Mouse (Mus musculus) midbrain, embryonic 15.5 days (tissue): ENCODE measurements at regions not wholly inside any gene's neighbourhood (a gene's known extent, or its start where the extent isn't known, plus 50 kb on each side); places are given as distances from the start of the nearest gene placed in this dataset.

Experiments used
- ATAC-seq: fragments of 200-750 bp; cut with Nextera tagmentation; replicated peaks from 2 replicates; pipeline ENCODE4 v1.8.0; 2017; ENCODE audit warnings: moderate TSS enrichment
- H3K27ac ChIP-seq: fragments of 300-500 bp; sonication (generic); 2 replicates; pipeline ENCODE4 v1.5.1; 2015; ENCODE audit warnings: mild to moderate bottlenecking, inconsistent platforms
- H3K27me3 ChIP-seq: fragments of 300-500 bp; sonication (generic); replicated peaks from 2 replicates; pipeline ENCODE4 v1.6.1; 2015; ENCODE audit warnings: inconsistent platforms
- H3K36me3 ChIP-seq: fragments of 300-500 bp; sonication (generic); replicated peaks from 2 replicates; pipeline ENCODE4 v1.6.1; 2015; ENCODE audit warnings: inconsistent platforms
- H3K4me1 ChIP-seq: fragments of 300-500 bp; sonication (generic); 2 replicates; pipeline ENCODE4 v1.6.1; 2015; ENCODE audit warnings: inconsistent platforms
- H3K4me2 ChIP-seq: fragments of 300-500 bp; sonication (generic); 2 replicates; pipeline ENCODE4 v1.6.1; 2015; ENCODE audit warnings: inconsistent platforms, mild to moderate bottlenecking, moderate library complexity
- H3K4me3 ChIP-seq: fragments of 300-500 bp; sonication (generic); 2 replicates; pipeline ENCODE4 v1.5.1; 2015; ENCODE audit warnings: mild to moderate bottlenecking, inconsistent platforms
- H3K9ac ChIP-seq: fragments of 300-500 bp; sonication (generic); 2 replicates; pipeline ENCODE4 v1.6.1; 2015; ENCODE audit warnings: mild to moderate bottlenecking, inconsistent platforms
- H3K9me3 ChIP-seq: fragments of 300-500 bp; sonication (generic); 2 replicates; pipeline ENCODE4 v1.6.1; 2016; ENCODE audit warnings: inconsistent platforms
- WGBS: fragments of 180-500 bp; shearing (Covaris S2); methylation state at CpG from one replicate; pipeline ENCODE4 v1.1.7; 2015; ENCODE audit warnings: mixed read lengths; 5-methylcytosine and 5-hydroxymethylcytosine counted together

GRCm38 (mm10) chr1:184257356-184257755 lies 223.3 kb upstream of the 1700056E22Rik start:
- H3K4me3 ChIP-seq: no peak overlapping the region
- H3K9me3 ChIP-seq: no peaks in the 10 kb centered on the region
- H3K9ac ChIP-seq: no peak overlapping the region
- no peaks in the 10 kb centered on the region for H3K4me1 ChIP-seq
- WGBS: 92% methylated on average over 6 of the region's 6 CpGs
- H3K4me2 ChIP-seq: no peak overlapping the region
- H3K27me3 ChIP-seq: no peaks in the 10 kb centered on the region
- no peak overlapping the region for H3K27ac ChIP-seq
- no peak for ATAC-seq
- no peaks in the 10 kb centered on the region for H3K36me3 ChIP-seq

- no peaks in the 10 kb centered on the region for H3K36me3 ChIP-seq
- no peak overlapping the region for H3K9ac ChIP-seq
- no peak overlapping the region for H3K4me2 ChIP-seq
- H3K4me3 ChIP-seq: no peak overlapping the region
- no peak overlapping the region for H3K27ac ChIP-seq
- H3K4me1 ChIP-seq: no peaks in the 10 kb centered on the region
- no peaks in the 10 kb centered on the region for H3K27me3 ChIP-seq
- no peaks in the 10 kb centered on the region for H3K9me3 ChIP-seq
- no peak for ATAC-seq
- 91% methylated on average over 4 of the region's 4 CpGs for WGBS
Measured at GRCm38 (mm10) chr1:184254951-184255350, 220.8 kb upstream of the 1700056E22Rik start.

GRCm38 (mm10) chr1:184244730-184245488 lies 210.8 kb upstream of the 1700056E22Rik start:
- no peak overlapping the region for H3K4me2 ChIP-seq
- no peaks in the 10 kb centered on the region for H3K9me3 ChIP-seq
- no peak for ATAC-seq
- WGBS: 74% methylated on average over 23 of the region's 23 CpGs
- H3K9ac ChIP-seq: no peak overlapping the region
- H3K27ac ChIP-seq: no peak overlapping the region
- H3K27me3 ChIP-seq: no peaks in the 10 kb centered on the region
- no peaks in the 10 kb centered on the region for H3K4me1 ChIP-seq
- no peak overlapping the region for H3K4me3 ChIP-seq
- H3K36me3 ChIP-seq: no peaks in the 10 kb centered on the region

GRCm38 (mm10) chr1:184244296-184244695 lies 210.2 kb upstream of the 1700056E22Rik start:
- Histone ChIP-seq H3K4me2 (no peak overlapping the region), H3K4me1 (no peaks in the 10 kb centered on the region), H3K9me3 (no peaks in the 10 kb centered on the region), H3K27me3 (no peaks in the 10 kb centered on the region), H3K27ac (no peak overlapping the region), H3K9ac (no peak overlapping the region), H3K4me3 (no peak overlapping the region), H3K36me3 (no peaks in the 10 kb centered on the region)
- WGBS: 76% methylated on average over 9 of the region's 9 CpGs
- ATAC-seq: no peak

GRCm38 (mm10) chr1:184241846-184242245 lies 207.7 kb upstream of the 1700056E22Rik start:
- 56% methylated on average over 4 of the region's 4 CpGs for WGBS
- no peak overlapping the region for H3K4me2 ChIP-seq
- no peak overlapping the region for H3K9ac ChIP-seq
- no peaks in the 10 kb centered on the region for H3K9me3 ChIP-seq
- no peak for ATAC-seq
- no peak overlapping the region for H3K27ac ChIP-seq
- no peaks in the 10 kb centered on the region for H3K4me1 ChIP-seq
- H3K36me3 ChIP-seq: no peaks in the 10 kb centered on the region
- H3K27me3 ChIP-seq: no peaks in the 10 kb centered on the region
- no peak overlapping the region for H3K4me3 ChIP-seq

- Histone ChIP-seq H3K36me3 (no peaks in the 10 kb centered on the region), H3K4me3 (peak overlapping the region; percentile 26), H3K27me3 (no peaks in the 10 kb centered on the region), H3K4me1 (peaks cover 12% of the 10 kb centered on the region), H3K9me3 (no peaks in the 10 kb centered on the region), H3K9ac (peak overlapping the region; percentile 34; the same call in 1 of the 2 replicates), H3K4me2 (peak overlapping the region; percentile 55), H3K27ac (peak overlapping the region; percentile 61; the same call in 1 of the 2 replicates)
- WGBS: 17% methylated on average over 25 of the region's 25 CpGs
- peak; percentile 82 for ATAC-seq
Measured at GRCm38 (mm10) chr1:184235131-184235983, 201.3 kb upstream of the 1700056E22Rik start.

GRCm38 (mm10) chr1:184234320-184234988 lies 200.4 kb upstream of the 1700056E22Rik start:
- Histone ChIP-seq H3K36me3 (no peaks in the 10 kb centered on the region), H3K9me3 (no peaks in the 10 kb centered on the region), H3K27ac (no peak overlapping the region), H3K4me1 (peaks cover 12% of the 10 kb centered on the region), H3K4me3 (no peak overlapping the region), H3K27me3 (no peaks in the 10 kb centered on the region), H3K9ac (no peak overlapping the region), H3K4me2 (no peak overlapping the region)
- 40% methylated on average over 8 of the region's 8 CpGs for WGBS
- 0 out of 2 replicates have a peak, but pooled peaks have one; percentile 38 for ATAC-seq

GRCm38 (mm10) chr1:184233741-184234255 lies 199.7 kb upstream of the 1700056E22Rik start:
- Histone ChIP-seq H3K27ac (no peak overlapping the region), H3K27me3 (no peaks in the 10 kb centered on the region), H3K36me3 (no peaks in the 10 kb centered on the region), H3K4me1 (peaks cover 12% of the 10 kb centered on the region), H3K4me2 (no peak overlapping the region), H3K4me3 (no peak overlapping the region), H3K9me3 (no peaks in the 10 kb centered on the region), H3K9ac (no peak overlapping the region)
- WGBS: 57% methylated on average over 5 of the region's 5 CpGs
- no peak for ATAC-seq

GRCm38 (mm10) chr1:184222326-184222725 lies 188.2 kb upstream of the 1700056E22Rik start:
- H3K36me3 ChIP-seq: no peaks in the 10 kb centered on the region
- no peak overlapping the region for H3K4me3 ChIP-seq
- H3K9ac ChIP-seq: no peak overlapping the region
- no peaks in the 10 kb centered on the region for H3K4me1 ChIP-seq
- H3K9me3 ChIP-seq: no peaks in the 10 kb centered on the region
- no peaks in the 10 kb centered on the region for H3K27me3 ChIP-seq
- 61% methylated on average over 2 of the region's 2 CpGs for WGBS
- no peak overlapping the region for H3K27ac ChIP-seq
- ATAC-seq: no peak
- no peak overlapping the region for H3K4me2 ChIP-seq

GRCm38 (mm10) chr1:184221792-184222191 lies 187.7 kb upstream of the 1700056E22Rik start:
- H3K27ac ChIP-seq: no peak overlapping the region
- H3K36me3 ChIP-seq: no peaks in the 10 kb centered on the region
- no peak for ATAC-seq
- no peak overlapping the region for H3K4me2 ChIP-seq
- H3K9me3 ChIP-seq: no peaks in the 10 kb centered on the region
- H3K27me3 ChIP-seq: no peaks in the 10 kb centered on the region
- 80% methylated on average over 3 of the region's 3 CpGs for WGBS
- H3K9ac ChIP-seq: no peak overlapping the region
- H3K4me3 ChIP-seq: no peak overlapping the region
- no peaks in the 10 kb centered on the region for H3K4me1 ChIP-seq

GRCm38 (mm10) chr1:184197272-184197671 lies 163.2 kb upstream of the 1700056E22Rik start:
- Histone ChIP-seq H3K27me3 (no peaks in the 10 kb centered on the region), H3K27ac (no peak overlapping the region), H3K4me2 (no peak overlapping the region), H3K4me1 (peaks cover 3% of the 10 kb centered on the region; the same call in 1 of the 2 replicates), H3K36me3 (no peaks in the 10 kb centered on the region), H3K9ac (no peak overlapping the region), H3K9me3 (no peaks in the 10 kb centered on the region), H3K4me3 (no peak overlapping the region)
- WGBS: 90% methylated on average over 4 of the region's 4 CpGs
- no peak for ATAC-seq

GRCm38 (mm10) chr1:184191325-184191724 lies 157.2 kb upstream of the 1700056E22Rik start:
- 56% methylated on average over 3 of the region's 3 CpGs for WGBS
- Histone ChIP-seq H3K36me3 (no peaks in the 10 kb centered on the region), H3K4me3 (no peak overlapping the region), H3K27me3 (no peaks in the 10 kb centered on the region), H3K4me1 (peaks cover 5% of the 10 kb centered on the region; the same call in 1 of the 2 replicates), H3K27ac (no peak overlapping the region), H3K9me3 (no peaks in the 10 kb centered on the region), H3K9ac (no peak overlapping the region), H3K4me2 (no peak overlapping the region)
- no peak for ATAC-seq
